Mouse (Mus musculus): ENCODE measurements around the gene Gatad2a.

GRCm38 (mm10) chr8:69921141-69921540 lies 75.0 kb downstream of the Gatad2a start:
- TF ChIP-seq CTCF (IDR thresholded peaks at IDR 0.05; ENCODE audit: low read depth, low read length) = no peak
- no peak for TF ChIP-seq TAL1 (conservative IDR thresholded peaks at IDR 0.05; ENCODE audit: low read depth, low read length)
- TF ChIP-seq POLR2AphosphoS5 (IDR thresholded peaks at IDR 0.05; ENCODE audit: insufficient replicate concordance, low read depth, low read length) = no peak
- TF ChIP-seq GATA2 (IDR thresholded peaks at IDR 0.05; ENCODE audit: borderline replicate concordance, low read depth, low read length) = no peak
- TF ChIP-seq GATA1 (IDR thresholded peaks at IDR 0.05; ENCODE audit: borderline replicate concordance, low read length) = no peak
